Mouse (Mus musculus) bone marrow macrophage, adult 2 months (primary cell): ENCODE measurements around the gene Smpd3.

ENCODE experiments used
- CTCF ChIP-seq: IDR thresholded peaks from 2 replicates; pipeline ENCODE4 v1.5.1; 2012; ENCODE audit warnings: low read depth, mild to moderate bottlenecking, low read length, moderate library complexity
- POLR2A ChIP-seq: IDR thresholded peaks from 2 replicates; pipeline ENCODE4 v1.6.1; 2012; ENCODE audit warnings: mild to moderate bottlenecking, low read depth, low read length, borderline replicate concordance

DNA sequence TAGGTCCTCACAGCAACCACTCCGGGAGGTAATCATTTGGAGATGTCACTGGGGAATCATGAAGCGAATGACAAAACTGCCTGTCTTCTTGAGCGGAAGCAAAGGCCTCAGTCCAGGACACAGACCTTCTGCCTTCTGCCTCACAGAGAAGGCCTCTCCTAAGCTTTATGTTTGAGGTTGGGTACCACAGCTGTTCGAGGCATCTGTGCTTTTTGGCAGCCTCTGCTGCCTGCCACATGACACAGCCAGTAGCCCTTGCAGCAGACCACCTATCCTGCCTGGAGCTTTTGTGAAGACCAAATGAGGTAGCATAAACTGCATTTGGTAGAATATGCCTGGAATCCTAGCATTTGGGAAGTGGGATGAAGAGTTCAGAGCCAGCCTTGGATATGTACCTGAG lies 11.2 kb downstream of the Smpd3 start:
- TF ChIP-seq CTCF (no peak), POLR2A (no peak)
